Mouse (Mus musculus) gastrocnemius, postnatal 25 days (tissue): ENCODE data around the gene Oxgr1. TPM values are rescaled to one million over a fixed set of nuclear protein-coding genes. Genes with fewer than 3 reads are reported as not detected.

ENCODE experiments used
- DNase-seq: peaks from one replicate; pipeline ENCODE4 v3.0.0; 2022
- total RNA-seq, 2 experiments: library from RNA; stranded (reverse); gene quantifications; 1 replicate in 1 of 2; 2 replicates in 1 of 2; pipeline ENCODE4 v1.2.3; 2021

Oxgr1 gene
- total RNA-seq, 2 experiments from 2014 or later, result not detected

GRCm38 (mm10) chr14:119980698-119981235 lies 61.5 kb downstream of the Oxgr1 start:
- no peak for DNase-seq

Other genes with a start within 250 kb of the Oxgr1 start
- gene Mbnl2, start 233.2 kb upstream of the Oxgr1 start, total RNA-seq, result 100 to 1,000 TPM; 269 to 316 TPM